Mouse (Mus musculus): ENCODE measurements at regions not wholly inside any gene's neighbourhood (a gene's known extent, or its start where the extent isn't known, plus 50 kb on each side); places are given as distances from the start of the nearest gene placed in this dataset.

GRCm38 (mm10) chr12:35408044-35408443 is 126.8 kb downstream of the Ahr start:
- 70% methylated on average over 3 of the region's 3 CpGs for WGBS
- no peaks in the 10 kb centered on the region for H3K27me3 ChIP-seq (ENCODE audit: control insufficient read depth, insufficient read depth, low read length)
- no peak for DNase-seq (ENCODE audit: low spot score)
- H3K4me2 ChIP-seq (replicated peaks; ENCODE audit: low read depth, low read length, severe bottlenecking) = no peak overlapping the region
- no peak overlapping the region for H3K4me3 ChIP-seq (replicated peaks; ENCODE audit: low read length)
- no peaks in the 10 kb centered on the region for H3K9me3 ChIP-seq (ENCODE audit: control insufficient read depth, low read length)
- no peak overlapping the region for H3K9ac ChIP-seq (ENCODE audit: low read depth, low read length, severe bottlenecking)
- no peaks in the 10 kb centered on the region for H3K36me3 ChIP-seq (ENCODE audit: control insufficient read depth, insufficient read depth, low read length)
- H3K4me1 ChIP-seq (ENCODE audit: control insufficient read depth, insufficient read depth, low read length) = no peaks in the 10 kb centered on the region
- no peak for ATAC-seq (ENCODE audit: low FRiP score, low read depth)
- TF ChIP-seq POLR2A (IDR thresholded peaks at IDR 0.05; ENCODE audit: borderline replicate concordance, extremely low read depth, insufficient read depth, insufficient read length) = no peak
- H3K27ac ChIP-seq (replicated peaks; ENCODE audit: low read depth, low read length) = no peak overlapping the region

- WGBS = 70% methylated on average over 2 of the region's 2 CpGs
- Histone ChIP-seq H3K9me3 (ENCODE audit: control insufficient read depth, low read length) (no peaks in the 10 kb centered on the region), H3K4me1 (ENCODE audit: control insufficient read depth, insufficient read depth, low read length) (no peaks in the 10 kb centered on the region), H3K36me3 (ENCODE audit: control insufficient read depth, insufficient read depth, low read length) (no peaks in the 10 kb centered on the region), H3K4me2 (replicated peaks; ENCODE audit: low read depth, low read length, severe bottlenecking) (no peak overlapping the region), H3K9ac (ENCODE audit: low read depth, low read length, severe bottlenecking) (no peak overlapping the region), H3K27ac (replicated peaks; ENCODE audit: low read depth, low read length) (no peak overlapping the region), H3K27me3 (ENCODE audit: control insufficient read depth, insufficient read depth, low read length) (no peaks in the 10 kb centered on the region), H3K4me3 (replicated peaks; ENCODE audit: low read length) (no peak overlapping the region)
- no peak for TF ChIP-seq POLR2A (IDR thresholded peaks at IDR 0.05; ENCODE audit: borderline replicate concordance, extremely low read depth, insufficient read depth, insufficient read length)
- DNase-seq (ENCODE audit: low spot score) = no peak
- ATAC-seq (ENCODE audit: low FRiP score, low read depth) = no peak
Measured at GRCm38 (mm10) chr12:35401853-35402252, 133.0 kb downstream of the Ahr start.

- no peak for TF ChIP-seq POLR2A (IDR thresholded peaks at IDR 0.05; ENCODE audit: borderline replicate concordance, extremely low read depth, insufficient read depth, insufficient read length)
- no peaks in the 10 kb centered on the region for H3K9me3 ChIP-seq (ENCODE audit: control insufficient read depth, low read length)
- H3K27me3 ChIP-seq (ENCODE audit: control insufficient read depth, insufficient read depth, low read length) = no peaks in the 10 kb centered on the region
- DNase-seq (ENCODE audit: low spot score) (no peak), ATAC-seq (ENCODE audit: low FRiP score, low read depth) (no peak)
- no peak overlapping the region for H3K27ac ChIP-seq (replicated peaks; ENCODE audit: low read depth, low read length)
- no peak overlapping the region for H3K4me2 ChIP-seq (replicated peaks; ENCODE audit: low read depth, low read length, severe bottlenecking)
- H3K4me1 ChIP-seq (ENCODE audit: control insufficient read depth, insufficient read depth, low read length) = no peaks in the 10 kb centered on the region
- H3K36me3 ChIP-seq (ENCODE audit: control insufficient read depth, insufficient read depth, low read length) = no peaks in the 10 kb centered on the region
- no peak overlapping the region for H3K4me3 ChIP-seq (replicated peaks; ENCODE audit: low read length)
- 83% methylated on average over 2 of the region's 2 CpGs for WGBS
- no peak overlapping the region for H3K9ac ChIP-seq (ENCODE audit: low read depth, low read length, severe bottlenecking)
Measured at GRCm38 (mm10) chr12:35401219-35401618, 133.6 kb downstream of the Ahr start.

- Histone ChIP-seq H3K9me3 (ENCODE audit: control insufficient read depth, low read length) (no peaks in the 10 kb centered on the region), H3K4me3 (replicated peaks; ENCODE audit: low read length) (no peak overlapping the region), H3K36me3 (ENCODE audit: control insufficient read depth, insufficient read depth, low read length) (no peaks in the 10 kb centered on the region), H3K4me2 (replicated peaks; ENCODE audit: low read depth, low read length, severe bottlenecking) (no peak overlapping the region), H3K27me3 (ENCODE audit: control insufficient read depth, insufficient read depth, low read length) (no peaks in the 10 kb centered on the region), H3K4me1 (ENCODE audit: control insufficient read depth, insufficient read depth, low read length) (no peaks in the 10 kb centered on the region), H3K9ac (ENCODE audit: low read depth, low read length, severe bottlenecking) (no peak overlapping the region), H3K27ac (replicated peaks; ENCODE audit: low read depth, low read length) (no peak overlapping the region)
- ATAC-seq (ENCODE audit: low FRiP score, low read depth) (no peak), DNase-seq (ENCODE audit: low spot score) (no peak)
- 81% methylated on average over 1 of the region's 1 CpGs for WGBS
- no peak for TF ChIP-seq POLR2A (IDR thresholded peaks at IDR 0.05; ENCODE audit: borderline replicate concordance, extremely low read depth, insufficient read depth, insufficient read length)
Measured at GRCm38 (mm10) chr12:35395211-35395610, 139.6 kb downstream of the Ahr start.

- no peaks in the 10 kb centered on the region for H3K4me1 ChIP-seq (ENCODE audit: control insufficient read depth, insufficient read depth, low read length)
- ATAC-seq (ENCODE audit: low FRiP score, low read depth) = no peak
- no peaks in the 10 kb centered on the region for H3K9me3 ChIP-seq (ENCODE audit: control insufficient read depth, low read length)
- TF ChIP-seq POLR2A (IDR thresholded peaks at IDR 0.05; ENCODE audit: borderline replicate concordance, extremely low read depth, insufficient read depth, insufficient read length) = no peak
- H3K9ac ChIP-seq (ENCODE audit: low read depth, low read length, severe bottlenecking) = no peak overlapping the region
- H3K27me3 ChIP-seq (ENCODE audit: control insufficient read depth, insufficient read depth, low read length) = no peaks in the 10 kb centered on the region
- no peak overlapping the region for H3K4me3 ChIP-seq (replicated peaks; ENCODE audit: low read length)
- no peak overlapping the region for H3K4me2 ChIP-seq (replicated peaks; ENCODE audit: low read depth, low read length, severe bottlenecking)
- no peaks in the 10 kb centered on the region for H3K36me3 ChIP-seq (ENCODE audit: control insufficient read depth, insufficient read depth, low read length)
- WGBS = 44% methylated on average over 2 of the region's 2 CpGs
- H3K27ac ChIP-seq (replicated peaks; ENCODE audit: low read depth, low read length) = 0 out of 2 replicates have a peak overlapping the region, but pooled peaks have one; percentile 9
- DNase-seq (ENCODE audit: low spot score) = peak; percentile 36
Measured at GRCm38 (mm10) chr12:35392111-35392510, 142.7 kb downstream of the Ahr start.

GRCm38 (mm10) chr12:35390266-35390665 is 144.6 kb downstream of the Ahr start:
- 77% methylated on average over 1 of the region's 1 CpGs for WGBS
- H3K27me3 ChIP-seq (ENCODE audit: control insufficient read depth, insufficient read depth, low read length) = no peaks in the 10 kb centered on the region
- DNase-seq (ENCODE audit: low spot score) = no peak
- no peak for ATAC-seq (ENCODE audit: low FRiP score, low read depth)
- no peaks in the 10 kb centered on the region for H3K9me3 ChIP-seq (ENCODE audit: control insufficient read depth, low read length)
- no peak overlapping the region for H3K27ac ChIP-seq (replicated peaks; ENCODE audit: low read depth, low read length)
- no peak overlapping the region for H3K4me3 ChIP-seq (replicated peaks; ENCODE audit: low read length)
- no peak for TF ChIP-seq POLR2A (IDR thresholded peaks at IDR 0.05; ENCODE audit: borderline replicate concordance, extremely low read depth, insufficient read depth, insufficient read length)
- no peak overlapping the region for H3K4me2 ChIP-seq (replicated peaks; ENCODE audit: low read depth, low read length, severe bottlenecking)
- H3K36me3 ChIP-seq (ENCODE audit: control insufficient read depth, insufficient read depth, low read length) = no peaks in the 10 kb centered on the region
- no peaks in the 10 kb centered on the region for H3K4me1 ChIP-seq (ENCODE audit: control insufficient read depth, insufficient read depth, low read length)
- no peak overlapping the region for H3K9ac ChIP-seq (ENCODE audit: low read depth, low read length, severe bottlenecking)

Data from limb, embryonic 14.5 days (tissue).